Mouse (Mus musculus) lung, adult 2 months (tissue): ENCODE measurements around the gene B3gat3. TPM values are rescaled to one million over a fixed set of nuclear protein-coding genes. Genes with fewer than 3 reads are reported as not detected.
"Not testable (repeated sequence)": the region's sequence is repeated elsewhere in the genome, so short reads cannot be mapped to it uniquely, and the experiment has no call there.

Experiments used
- DNase-seq: peaks from one replicate; pipeline ENCODE4 v3.0.0; 2022
- H3K4me1 ChIP-seq: fragments of 200-500 bp; 2 replicates; pipeline ENCODE4 v1.6.1; 2011; ENCODE audit warnings: low read length; ENCODE audit not compliant: control insufficient read depth, insufficient read depth
- H3K4me3 ChIP-seq: fragments of 200-500 bp; replicated peaks from 2 replicates; pipeline ENCODE3; 2011; ENCODE audit warnings: low read depth, mild to moderate bottlenecking, control low read depth, low read length; ENCODE audit errors: extremely low read depth
- CTCF ChIP-seq: fragments of 200-500 bp; IDR thresholded peaks from 2 replicates; pipeline ENCODE4 v1.5.1; 2011; ENCODE audit warnings: mild to moderate bottlenecking, low read length, control low read depth; ENCODE audit not compliant: insufficient read depth
- POLR2A ChIP-seq: fragments of 200-500 bp; IDR thresholded peaks from 2 replicates; pipeline ENCODE4 v1.6.1; 2011; ENCODE audit warnings: low read depth, mild to moderate bottlenecking, control low read depth, low read length, borderline replicate concordance; ENCODE audit errors: extremely low read depth
- WGBS: fragments of 180-500 bp; shearing (Covaris S2); methylation state at CpG from one replicate; pipeline ENCODE4 v1.1.7; 2018; 5-methylcytosine and 5-hydroxymethylcytosine counted together
- polyA plus RNA-seq: library from polyadenylated mRNA; depleted of rRNA; stranded (reverse); fragments of >200 nt; gene quantifications from 2 replicates; pipeline ENCODE4 v1.2.3, GENCODE M21; 2012; rRNA removed

The B3gat3 gene
- polyA plus RNA-seq = 92.3 and 107 TPM in 2 replicates

DNA sequence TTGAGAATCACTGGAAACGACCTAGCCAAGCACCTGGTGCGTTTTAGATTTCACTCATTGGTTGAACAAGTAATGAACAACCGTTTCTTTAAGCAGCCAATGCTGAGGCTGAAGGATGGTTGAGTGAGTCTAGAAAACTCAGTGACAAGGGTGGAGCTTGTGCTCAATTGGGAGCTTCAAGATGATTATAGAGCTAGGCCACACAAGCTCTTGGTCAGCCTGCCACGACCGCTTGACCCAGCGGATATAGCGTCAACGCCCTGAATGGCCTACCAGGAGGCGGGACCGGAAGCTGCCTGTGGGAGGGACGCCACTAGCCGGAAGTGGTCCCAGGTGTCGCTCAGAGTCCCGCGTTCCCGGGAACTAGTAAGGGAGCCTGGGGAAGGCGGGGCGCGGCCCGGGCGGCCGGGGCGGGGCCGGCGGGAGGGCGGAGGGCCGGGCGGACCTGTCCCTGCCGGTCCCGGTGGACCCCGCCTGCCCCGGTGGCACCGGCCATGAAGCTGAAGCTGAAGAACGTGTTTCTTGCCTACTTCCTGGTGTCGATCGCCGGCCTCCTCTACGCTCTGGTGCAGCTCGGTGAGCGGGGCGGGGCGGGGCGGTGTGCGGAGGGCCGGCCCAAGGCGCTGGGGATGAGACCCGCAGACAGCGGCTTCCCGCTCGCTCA, at the start of gene B3gat3:
Gene B3gat3, plus strand, starts transcription at position 302 of the 664 bp plus-strand sequence.
- WGBS = 2% methylated on average over 50 of the region's 50 CpGs
- TF ChIP-seq POLR2A (peak; percentile 96), CTCF (no peak)

DNA sequence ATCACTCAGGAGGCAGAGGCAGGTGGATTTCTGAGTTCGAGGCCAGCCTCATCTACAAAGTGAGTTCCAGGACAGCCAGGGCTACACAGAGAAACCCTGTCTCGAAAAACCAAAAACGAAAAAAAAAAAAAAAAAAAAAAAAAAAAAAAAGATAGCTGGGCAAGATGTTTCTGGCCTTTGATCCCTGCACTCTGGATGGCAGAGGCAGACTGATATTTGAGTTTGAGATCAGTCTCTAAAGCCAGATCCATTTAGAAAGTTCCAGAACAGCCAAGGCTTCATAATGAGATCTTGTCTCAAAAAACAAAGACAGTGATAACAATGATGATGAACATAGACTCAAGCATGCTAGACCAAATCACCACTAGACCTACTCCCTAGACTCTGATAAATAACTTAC, 49.8 kb upstream of the B3gat3 start:
- WGBS = 73% methylated on average over 3 of the region's 3 CpGs
- H3K4me3 ChIP-seq, H3K4me1 ChIP-seq, DNase-seq: not testable (repeated sequence)

More for the DNA sequence above, at the start of gene B3gat3:
- DNase-seq = peak; percentile 97
- peaks cover 5% of the 10 kb centered on the region for H3K4me1 ChIP-seq
- peak within 1 kb of the TSS; percentile 79 for H3K4me3 ChIP-seq

DNA sequence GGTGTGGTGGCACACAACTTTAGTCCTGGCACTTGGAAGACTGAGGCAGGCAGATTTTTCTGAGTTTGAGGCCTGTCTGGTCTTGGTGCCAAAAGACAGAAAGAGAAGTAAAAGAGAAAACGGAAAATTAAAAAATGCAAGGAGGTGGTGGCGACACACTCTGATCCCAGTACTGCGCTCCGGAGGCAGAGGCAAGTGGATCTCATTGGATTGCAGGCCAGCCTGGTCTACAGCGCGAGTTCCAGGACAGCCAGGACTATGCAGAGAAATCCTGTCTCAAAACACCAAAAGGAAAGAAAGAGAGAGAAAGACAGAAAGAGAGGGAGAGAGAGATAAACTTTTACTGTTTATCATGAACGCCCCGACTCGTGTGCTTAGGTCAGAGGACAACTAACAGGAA, 49.3 kb upstream of the B3gat3 start:
- no peak for DNase-seq
- TF ChIP-seq POLR2A (no peak), CTCF (no peak)
- Histone ChIP-seq H3K4me3 (peak overlapping the region; percentile 72), H3K4me1 (no peaks in the 10 kb centered on the region; the same call in 1 of the 2 replicates)
- 20% methylated on average over 9 of the region's 9 CpGs for WGBS

DNA sequence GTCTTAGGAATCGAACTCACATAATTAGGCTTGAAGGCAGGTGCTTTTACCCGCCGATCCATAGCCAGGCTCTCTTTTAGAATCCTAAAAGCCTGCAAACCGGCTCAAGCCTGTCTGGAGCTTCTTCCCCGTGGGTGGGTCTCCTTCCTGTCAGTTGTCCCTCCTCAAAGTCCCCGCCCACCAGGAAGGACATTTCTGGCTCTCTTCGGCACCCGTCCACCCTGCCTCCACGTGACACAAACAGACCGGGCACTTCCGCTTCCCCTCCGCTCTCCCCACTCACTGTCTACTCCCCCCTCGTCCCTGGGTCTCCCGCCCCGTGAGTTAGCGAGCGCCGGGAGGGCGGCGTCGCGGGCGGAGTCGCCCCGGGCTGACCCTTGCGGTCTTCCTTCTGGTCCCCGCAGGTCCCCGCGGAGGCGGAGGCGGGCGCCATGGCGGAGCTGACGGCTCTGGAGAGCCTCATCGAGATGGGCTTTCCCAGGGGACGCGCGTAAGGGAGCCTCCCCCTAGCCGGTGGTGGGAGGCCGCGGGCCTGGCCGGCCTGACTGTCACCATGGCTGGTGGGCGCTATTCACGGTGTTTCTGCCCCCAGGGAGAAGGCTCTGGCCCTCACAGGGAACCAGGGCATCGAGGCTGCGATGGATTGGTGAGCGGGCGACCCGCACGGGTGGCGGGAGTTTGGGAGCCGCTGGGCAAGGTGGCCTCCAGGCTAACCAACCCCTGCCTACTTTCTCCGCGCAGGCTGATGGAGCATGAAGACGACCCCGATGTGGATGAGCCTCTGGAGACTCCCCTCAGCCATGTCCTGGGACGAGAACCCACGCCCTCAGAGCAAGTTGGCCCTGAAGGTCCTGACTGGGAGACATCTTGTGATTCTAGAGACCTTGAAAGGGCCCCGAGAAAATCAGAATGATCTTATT, 48.6 kb upstream of the B3gat3 start, which contains the start of gene Ubxn1:
Gene Ubxn1, plus strand, starts transcription at position 230 of the 920 bp plus-strand sequence.
- H3K4me1 ChIP-seq = no peaks in the 10 kb centered on the region; the same call in 1 of the 2 replicates
- peak within 1 kb of the TSS; percentile 72 for H3K4me3 ChIP-seq
- peak; percentile 98 for DNase-seq
- WGBS = 1% methylated on average over 59 of the region's 59 CpGs
- TF ChIP-seq POLR2A (peak; percentile 51; the same call in 1 of the 2 replicates), CTCF (no peak)

DNA sequence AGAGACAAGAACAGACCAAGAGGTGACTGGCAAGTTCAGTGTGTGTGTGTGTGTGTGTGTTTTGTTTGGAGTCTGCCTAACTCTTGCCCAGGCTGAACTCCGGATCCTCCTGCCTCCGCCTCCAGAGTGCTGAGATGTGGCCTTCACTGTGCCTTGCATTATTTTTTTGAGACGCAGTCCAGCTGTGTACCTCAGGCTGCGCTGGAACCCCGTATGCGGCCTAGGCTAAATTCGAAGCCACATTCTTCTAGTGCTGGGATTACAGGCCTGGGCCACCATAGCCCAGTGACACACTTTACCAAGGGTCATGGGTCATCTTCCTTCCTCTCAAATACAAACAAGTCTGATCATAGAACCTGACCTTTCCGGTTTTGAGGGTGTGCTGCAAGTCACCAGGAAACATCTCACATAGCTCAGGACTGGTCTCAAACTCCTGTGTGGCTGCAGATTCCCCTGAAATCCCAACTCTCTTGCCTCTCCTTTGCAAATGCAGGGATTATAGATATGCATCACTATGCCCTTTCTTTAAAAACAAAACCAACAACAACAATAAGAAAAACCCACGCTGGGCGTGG, 47.8 kb upstream of the B3gat3 start:
- 57% methylated on average over 10 of the region's 10 CpGs for WGBS
- H3K4me1 ChIP-seq = no peaks in the 10 kb centered on the region; the same call in 1 of the 2 replicates
- TF ChIP-seq CTCF (no peak), POLR2A (no peak)
- DNase-seq = no peak
- peak overlapping the region; percentile 72 for H3K4me3 ChIP-seq

DNA sequence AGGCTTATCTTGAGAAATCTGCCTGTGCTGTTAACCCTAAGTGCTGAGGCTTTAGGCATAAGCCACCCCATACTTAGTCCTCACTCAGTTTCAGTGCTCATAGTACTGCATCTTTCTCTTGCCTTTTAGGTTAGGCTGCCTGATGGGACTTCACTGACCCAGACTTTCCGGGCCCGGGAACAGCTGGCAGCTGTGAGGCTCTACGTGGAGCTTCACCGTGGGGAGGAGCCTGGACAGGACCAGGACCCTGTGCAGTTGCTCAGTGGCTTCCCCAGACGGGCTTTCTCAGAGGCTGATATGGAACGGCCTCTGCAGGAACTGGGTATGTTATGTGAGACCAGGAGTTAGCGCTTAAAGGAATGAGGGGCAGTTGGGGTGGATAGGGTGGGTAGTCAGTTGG, 45.1 kb upstream of the B3gat3 start:
- no peak for TF ChIP-seq POLR2A
- TF ChIP-seq CTCF = no peak
- Histone ChIP-seq H3K4me3 (no peak overlapping the region), H3K4me1 (peaks cover 3% of the 10 kb centered on the region)
- no peak for DNase-seq
- WGBS = 89% methylated on average over 7 of the region's 7 CpGs

DNA sequence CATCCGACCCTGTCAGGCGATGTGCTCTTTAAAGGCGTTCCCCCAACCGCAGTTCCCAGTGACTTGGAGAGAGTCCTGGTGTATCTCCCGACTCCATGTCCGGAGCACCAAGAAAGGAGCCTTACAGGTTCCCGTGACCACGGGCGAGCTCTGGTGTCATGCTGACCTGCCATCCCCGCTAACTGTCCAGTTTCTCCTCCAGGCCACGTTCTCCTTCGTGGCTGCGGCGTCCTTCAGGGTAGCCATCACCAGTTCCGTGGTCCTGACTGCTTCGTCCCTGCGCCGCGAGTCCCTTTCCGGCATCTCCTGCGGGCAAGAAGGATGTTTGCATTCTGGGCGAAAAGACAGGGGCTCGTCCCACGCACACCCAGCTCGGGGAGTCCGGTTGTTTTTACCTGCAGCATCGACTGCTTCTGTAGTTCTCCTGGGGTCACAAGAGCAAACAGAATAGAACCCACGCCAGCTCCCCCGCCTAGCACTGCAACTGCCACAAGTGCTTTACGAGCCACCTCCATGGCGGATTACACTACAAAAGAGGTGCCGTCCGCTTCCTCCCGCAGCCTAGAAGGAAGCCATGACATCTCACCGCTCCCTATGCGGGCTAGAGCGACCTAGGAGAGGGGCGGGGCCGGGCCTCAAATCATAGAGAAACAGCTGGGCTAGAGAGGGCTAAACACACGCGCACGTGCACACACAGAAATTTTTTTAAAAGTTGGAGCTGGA, 39.7 kb upstream of the B3gat3 start, which contains the start of gene Uqcc3:
Gene Uqcc3, minus strand, starts transcription at position 613 of the 723 bp plus-strand sequence.
- TF ChIP-seq POLR2A (peak; percentile 92; the same call in 1 of the 2 replicates), CTCF (no peak)
- peak; percentile 83 for DNase-seq
- Histone ChIP-seq H3K4me1 (peaks cover 3% of the 10 kb centered on the region), H3K4me3 (peak within 1 kb of the TSS; percentile 76)
- WGBS = under 1% methylated on average over 42 of the region's 42 CpGs

DNA sequence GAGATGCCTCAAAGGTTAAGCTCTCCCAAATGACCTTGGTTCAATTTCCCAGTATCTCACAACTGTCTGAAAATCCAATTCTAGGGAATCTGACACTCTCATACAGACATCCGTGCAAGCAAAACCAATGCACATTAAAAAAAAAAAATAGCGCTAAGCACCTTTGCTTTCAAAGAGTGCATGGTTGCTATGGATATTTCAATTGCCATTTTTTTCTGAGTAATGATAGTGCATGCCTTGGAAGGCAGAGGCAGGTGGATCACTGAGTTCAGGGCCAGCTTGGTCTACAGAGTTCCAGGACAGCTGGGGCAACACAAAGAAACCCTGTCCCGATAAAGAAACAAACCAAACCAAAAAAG, 39.2 kb upstream of the B3gat3 start:
- Histone ChIP-seq H3K4me1 (peaks cover 3% of the 10 kb centered on the region), H3K4me3 (peak overlapping the region; percentile 76)
- no peak for TF ChIP-seq CTCF
- TF ChIP-seq POLR2A = no peak
- no peak for DNase-seq
- WGBS = 8% methylated on average over 3 of the region's 3 CpGs

DNA sequence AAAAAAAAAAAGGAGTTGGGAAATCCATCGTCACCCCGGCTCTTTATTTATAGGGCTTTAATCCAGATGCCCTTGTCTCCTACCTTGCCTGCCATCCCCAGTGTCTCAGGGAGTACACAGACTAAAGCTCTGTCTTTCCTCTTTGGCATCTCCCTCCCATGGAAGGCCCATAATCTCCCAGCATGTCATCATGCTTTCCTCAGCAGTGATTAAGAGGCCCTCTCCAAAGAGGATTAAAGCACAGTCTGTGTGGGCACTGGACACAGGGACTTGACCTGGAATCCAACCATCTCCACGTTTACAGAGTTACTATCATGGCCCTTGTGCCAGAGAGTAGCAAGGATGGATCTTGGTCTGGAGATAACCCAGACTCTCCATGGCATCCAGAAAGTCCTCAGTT, 36.6 kb upstream of the B3gat3 start, which contains the start of the genes Lbhd1 and Gm49403:
Gene Lbhd1, plus strand, starts transcription at position 117 of the 400 bp plus-strand sequence.
Gene Gm49403, plus strand, starts transcription at position 315 of the 400 bp plus-strand sequence.
- 69% methylated on average over 3 of the region's 3 CpGs for WGBS
- H3K4me1 ChIP-seq = peaks cover 6% of the 10 kb centered on the region
- H3K4me3 ChIP-seq = no peak within 1 kb of the TSS

More for the DNA sequence above, 36.6 kb upstream of the B3gat3 start, which contains the start of the genes Lbhd1 and Gm49403:
- no peak for DNase-seq
- TF ChIP-seq POLR2A (no peak), CTCF (no peak)
